Mouse (Mus musculus) heart, adult 2 months (tissue): ENCODE data around the gene Hmox2. TPM values are rescaled to one million over a fixed set of nuclear protein-coding genes. Genes with fewer than 3 reads are reported as not detected.
A peak's percentile ranks its signal among the peaks of the same experiment; 100 is the strongest.

ENCODE experiments used
- DNase-seq, 2 experiments: peaks; one replicate each; pipeline ENCODE4 v3.0.0; 2021
- H3K27ac ChIP-seq: fragments of 200-600 bp; 2 replicates; pipeline ENCODE4 v1.8.1; 2022
- H3K27me3 ChIP-seq: fragments of 200-500 bp; 2 replicates; pipeline ENCODE4 v1.6.1; 2012; ENCODE audit warnings: mild to moderate bottlenecking, low read length, inconsistent platforms, mixed read lengths; ENCODE audit not compliant: control insufficient read depth, insufficient read depth
- H3K36me3 ChIP-seq: fragments of 200-500 bp; 2 replicates; pipeline ENCODE4 v1.6.1; 2012; ENCODE audit warnings: low read length, inconsistent platforms; ENCODE audit not compliant: control insufficient read depth, insufficient read depth
- H3K4me1 ChIP-seq: fragments of 200-500 bp; 2 replicates; pipeline ENCODE4 v1.6.1; 2011; ENCODE audit warnings: low read length; ENCODE audit not compliant: control insufficient read depth, insufficient read depth
- H3K4me3 ChIP-seq: fragments of 200-600 bp; 2 replicates; pipeline ENCODE4 v1.8.1; 2022
- H3K79me2 ChIP-seq: fragments of 200-500 bp; replicated peaks from 2 replicates; pipeline ENCODE4 v1.6.1; 2012; ENCODE audit warnings: mild to moderate bottlenecking, inconsistent platforms, low read length, moderate library complexity, mixed read lengths; ENCODE audit not compliant: control insufficient read depth, insufficient read depth
- H3K9ac ChIP-seq: fragments of 200-500 bp; 2 replicates; pipeline ENCODE4 v1.6.1; 2012; ENCODE audit warnings: low read depth, mild to moderate bottlenecking, control low read depth, inconsistent platforms, low read length, mixed read lengths
- CTCF ChIP-seq: fragments of 200-600 bp; IDR thresholded peaks from 2 replicates; pipeline ENCODE4 v1.8.1; 2022; ENCODE audit warnings: antibody characterized with exemption, mild to moderate bottlenecking, moderate library complexity
- EP300 ChIP-seq: fragments of 200-500 bp; IDR thresholded peaks from 2 replicates; pipeline ENCODE4 v1.6.1; 2011; ENCODE audit warnings: low read depth, low read length, control low read depth; ENCODE audit not compliant: insufficient read depth
- POLR2A ChIP-seq: fragments of 200-500 bp; IDR thresholded peaks from 2 replicates; pipeline ENCODE4 v1.6.1; 2011; ENCODE audit warnings: mild to moderate bottlenecking, low read depth, low read length, control low read depth; ENCODE audit not compliant: insufficient read depth
- WGBS: fragments of 180-500 bp; shearing (Covaris S2); methylation state at CpG from one replicate; pipeline ENCODE4 v1.1.7; 2018; 5-methylcytosine and 5-hydroxymethylcytosine counted together
- intact Hi-C: fragments of 180-260 bp; cut with DNase I; formaldehyde crosslinking; loops from one replicate; pipeline ENCODE4 v1.15.1; 2025
- polyA plus RNA-seq: library from polyadenylated mRNA; depleted of rRNA; stranded (reverse); fragments of >200 nt; gene quantifications from 2 replicates; pipeline ENCODE4 v1.2.3, GENCODE M21; 2012
- total RNA-seq, 2 experiments: library from RNA; stranded (reverse); gene quantifications; 2 replicates each; pipeline ENCODE4 v1.2.3; 2021

Gene Hmox2
- total and polyA plus RNA-seq, 3 experiments: 38.3 to 84.9 (median 72.4) TPM

DNA sequence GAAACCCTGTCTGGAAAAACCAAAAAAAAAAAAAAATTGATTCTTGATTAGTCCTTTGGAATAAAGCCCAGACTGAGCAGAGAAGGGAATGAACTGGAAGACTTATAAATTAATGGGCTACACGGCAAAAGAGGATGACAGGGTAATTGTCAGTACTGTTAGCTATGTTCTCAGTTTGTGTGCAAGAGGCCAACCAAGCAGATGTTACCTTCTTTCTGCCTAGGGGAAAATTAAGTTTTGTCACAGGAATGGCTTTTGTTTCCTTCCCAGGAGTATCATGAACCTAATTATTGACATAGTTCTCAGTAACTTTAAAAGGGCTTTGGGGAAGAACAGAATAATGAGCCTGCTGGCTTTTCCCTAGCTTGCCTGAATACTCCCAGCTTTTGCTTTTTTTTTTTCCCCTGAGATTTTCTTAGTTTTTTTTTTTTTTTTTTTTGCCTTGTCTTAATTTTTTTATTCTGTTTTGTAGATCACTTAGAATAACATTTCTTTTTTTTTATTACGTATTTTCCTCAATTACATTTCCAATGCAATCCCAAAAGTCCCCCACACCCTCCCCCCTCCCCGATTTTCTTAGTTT is 4.7 kb downstream of the Hmox2 start:
- Histone ChIP-seq H3K27ac (peak overlapping the region; percentile 49), H3K4me1 (peaks cover 7% of the 10 kb centered on the region), H3K79me2 (peaks cover 7% of the 10 kb centered on the region), H3K9ac (no peak overlapping the region), H3K4me3 (no peak overlapping the region), H3K27me3 (no peaks in the 10 kb centered on the region), H3K36me3 (peaks cover 28% of the 10 kb centered on the region)
- TF ChIP-seq EP300 (no peak), POLR2A (no peak), CTCF (no peak)
- DNase-seq: no peak
- WGBS: 45% methylated on average over 3 of the region's 3 CpGs
- intact Hi-C loops: no loop called here

GRCm38 (mm10) chr16:4736262-4736661 is 10.1 kb downstream of the Hmox2 start:
- DNase-seq: no peak
- H3K27ac ChIP-seq: no peak overlapping the region
- 61% methylated on average over 2 of the region's 2 CpGs for WGBS
- intact Hi-C loops: no loop called here
- peaks cover 20% of the 10 kb centered on the region for H3K36me3 ChIP-seq
- peaks cover 8% of the 10 kb centered on the region for H3K4me1 ChIP-seq
- H3K9ac ChIP-seq: no peak overlapping the region
- no peak overlapping the region for H3K4me3 ChIP-seq
- no peaks in the 10 kb centered on the region for H3K27me3 ChIP-seq
- no peak for TF ChIP-seq CTCF
- no peak for TF ChIP-seq EP300
- no peak for TF ChIP-seq POLR2A
- peaks cover 13% of the 10 kb centered on the region for H3K79me2 ChIP-seq

DNA sequence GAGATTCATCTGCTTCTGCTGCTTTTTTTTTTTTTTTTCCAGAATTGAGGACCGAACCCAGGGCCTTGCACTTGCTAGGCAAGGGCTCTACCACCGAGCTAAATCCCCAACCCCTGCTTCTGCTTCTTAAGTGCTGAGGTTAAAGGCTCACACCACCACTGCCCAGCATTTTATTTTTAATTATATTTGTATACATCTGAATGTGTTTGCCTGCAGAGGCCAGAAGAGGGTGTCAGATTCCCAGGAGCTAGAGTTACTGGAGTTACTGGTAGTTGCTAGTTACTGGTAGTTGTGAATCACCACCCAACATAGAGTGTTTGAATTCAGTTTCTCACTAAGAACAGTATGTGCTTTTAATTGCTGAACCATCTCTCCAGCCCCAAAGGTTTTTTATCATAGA is 13.8 kb downstream of the Hmox2 start:
- TF ChIP-seq POLR2A (no peak), EP300 (no peak), CTCF (peak; percentile 44)

DNA sequence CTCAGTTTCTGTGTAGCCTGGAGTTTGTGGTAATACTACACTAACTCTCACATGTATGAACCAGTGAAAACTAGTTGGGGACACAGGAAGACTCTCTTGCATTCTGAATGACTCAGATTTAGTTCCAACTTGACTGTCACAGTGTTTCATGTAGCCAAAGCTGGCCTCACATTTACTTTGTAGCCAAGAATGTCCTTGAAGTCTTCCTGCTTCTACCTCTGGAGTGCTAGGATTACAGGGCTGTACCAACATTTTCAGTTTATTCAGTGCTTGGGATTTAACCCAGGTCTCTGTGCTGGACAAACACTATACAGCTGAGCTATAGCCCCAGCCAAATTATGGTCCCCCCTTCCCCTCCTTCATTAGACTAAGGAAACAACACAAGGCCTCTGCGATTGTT is 16.0 kb downstream of the Hmox2 start:
- Histone ChIP-seq H3K9ac (no peak overlapping the region), H3K36me3 (peaks cover 9% of the 10 kb centered on the region), H3K27me3 (no peaks in the 10 kb centered on the region), H3K27ac (no peak overlapping the region), H3K79me2 (peaks cover 11% of the 10 kb centered on the region), H3K4me3 (no peak overlapping the region), H3K4me1 (peaks cover 6% of the 10 kb centered on the region)
- intact Hi-C loops: no loop called here
- TF ChIP-seq CTCF (no peak), POLR2A (no peak), EP300 (no peak)
- 96% methylated on average over 1 of the region's 1 CpGs for WGBS
- DNase-seq: no peak

More for the DNA sequence above, 13.8 kb downstream of the Hmox2 start:
- Histone ChIP-seq H3K79me2 (peaks cover 15% of the 10 kb centered on the region), H3K27me3 (no peaks in the 10 kb centered on the region), H3K4me1 (peaks cover 6% of the 10 kb centered on the region), H3K4me3 (no peak overlapping the region), H3K27ac (no peak overlapping the region), H3K9ac (no peak overlapping the region), H3K36me3 (peaks cover 18% of the 10 kb centered on the region)
- WGBS: 89% methylated on average over 2 of the region's 2 CpGs
- DNase-seq: no peak
- intact Hi-C loops: no loop called here

DNA sequence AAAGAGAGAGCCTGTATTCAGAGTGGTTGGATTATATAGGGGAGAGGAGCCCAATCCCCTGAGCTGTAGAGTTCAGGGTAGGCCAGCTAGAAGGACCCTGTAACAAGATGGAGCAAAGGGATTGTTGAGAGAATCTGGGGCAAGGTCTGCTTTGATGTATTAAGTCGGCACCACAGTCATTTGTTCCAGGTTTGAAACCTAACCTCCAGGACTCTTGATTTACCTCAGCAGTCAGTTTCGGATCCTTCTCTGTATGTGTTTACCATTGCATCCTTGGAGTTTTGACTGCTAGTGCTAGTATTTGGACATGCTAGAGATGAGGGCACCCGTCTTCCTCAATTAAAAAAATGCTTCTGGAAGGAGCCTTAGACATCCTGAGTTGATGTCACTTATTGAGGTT is 26.0 kb downstream of the Hmox2 start:
- WGBS: 96% methylated on average over 3 of the region's 3 CpGs
- intact Hi-C loops: no loop called here
- H3K9ac ChIP-seq: no peak overlapping the region
- no peak overlapping the region for H3K27ac ChIP-seq
- TF ChIP-seq POLR2A (no peak), EP300 (no peak), CTCF (no peak)
- no peaks in the 10 kb centered on the region for H3K27me3 ChIP-seq
- peaks cover 3% of the 10 kb centered on the region for H3K4me1 ChIP-seq
- peaks cover 18% of the 10 kb centered on the region for H3K36me3 ChIP-seq
- no peak for DNase-seq
- H3K79me2 ChIP-seq: no peaks in the 10 kb centered on the region
- H3K4me3 ChIP-seq: no peak overlapping the region

DNA sequence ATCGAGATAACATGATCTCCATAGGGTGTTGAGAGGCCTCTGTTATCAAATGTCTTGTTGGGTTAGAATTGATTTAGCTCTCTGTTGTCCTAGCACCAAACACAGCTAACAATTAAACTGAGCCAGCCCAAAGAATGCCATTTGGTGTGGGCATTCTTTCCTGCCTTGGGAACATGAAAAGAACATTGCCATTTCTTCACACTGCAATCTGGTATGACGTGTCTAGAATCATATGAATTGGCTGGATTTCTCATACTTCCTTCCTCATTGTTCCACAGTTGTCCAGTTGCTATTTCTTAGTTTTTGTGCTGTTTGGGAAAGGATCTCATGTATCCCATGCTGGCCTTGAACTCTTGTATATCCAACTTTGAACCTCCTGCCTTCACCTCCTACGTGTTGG is 27.9 kb downstream of the Hmox2 start:
- TF ChIP-seq POLR2A (no peak), EP300 (no peak), CTCF (no peak)
- intact Hi-C loops: no loop called here
- Histone ChIP-seq H3K27me3 (no peaks in the 10 kb centered on the region), H3K27ac (peak overlapping the region; percentile 18; the same call in 1 of the 2 replicates), H3K4me3 (no peak overlapping the region), H3K9ac (no peak overlapping the region), H3K36me3 (peaks cover 20% of the 10 kb centered on the region), H3K4me1 (peaks cover 3% of the 10 kb centered on the region), H3K79me2 (no peaks in the 10 kb centered on the region; the same call in 1 of the 2 replicates)
- DNase-seq: no peak
- WGBS: 55% methylated on average over 3 of the region's 3 CpGs
